Mouse (Mus musculus) MEL-GATA-1-ER (cell line): ENCODE data around the gene Ptprj.
"Not testable (repeated sequence)": the region's sequence is repeated elsewhere in the genome, so short reads cannot be mapped to it uniquely, and the experiment has no call there.

ENCODE experiments used
- DNase-seq: peaks from one replicate; pipeline ENCODE4 v3.0.0-alpha.2; 2012; ENCODE audit warnings: low read depth; ENCODE audit errors: extremely low read depth

Gene Ptprj

DNA sequence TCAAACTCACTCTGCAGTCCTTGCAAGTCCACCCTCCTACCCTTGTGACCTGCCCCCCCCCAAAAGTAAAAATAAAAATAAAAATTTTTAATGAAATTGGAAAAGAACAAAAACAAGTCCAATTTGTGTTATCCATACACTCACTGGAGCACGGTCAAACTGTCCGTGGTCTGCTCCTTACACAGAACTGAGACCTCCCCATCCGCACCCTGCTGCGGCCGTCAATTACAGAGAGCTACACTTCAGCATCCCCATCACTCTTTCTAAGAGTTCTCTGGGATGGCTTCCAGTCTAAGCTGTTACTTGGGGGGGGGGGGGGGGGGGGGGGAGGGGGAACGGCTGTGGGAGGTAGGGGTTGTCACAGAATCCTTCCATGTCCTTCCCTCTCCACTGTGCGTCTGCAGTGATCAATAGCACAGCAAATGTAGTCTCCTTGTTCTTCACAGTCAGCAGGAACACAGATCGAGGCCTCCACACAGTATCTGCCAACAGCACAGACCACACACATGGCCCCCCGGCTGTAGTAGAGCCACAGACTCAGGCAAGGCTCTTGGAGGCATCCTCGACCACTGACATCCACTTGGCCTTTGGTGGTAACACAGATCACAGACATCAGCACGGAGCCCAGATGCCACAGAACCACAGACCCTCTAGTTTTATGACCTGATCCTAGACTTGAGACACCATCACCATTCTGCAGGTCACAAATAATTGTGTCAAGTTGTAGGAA, 151.3 kb downstream of the Ptprj start:
- not testable (repeated sequence) for DNase-seq

DNA sequence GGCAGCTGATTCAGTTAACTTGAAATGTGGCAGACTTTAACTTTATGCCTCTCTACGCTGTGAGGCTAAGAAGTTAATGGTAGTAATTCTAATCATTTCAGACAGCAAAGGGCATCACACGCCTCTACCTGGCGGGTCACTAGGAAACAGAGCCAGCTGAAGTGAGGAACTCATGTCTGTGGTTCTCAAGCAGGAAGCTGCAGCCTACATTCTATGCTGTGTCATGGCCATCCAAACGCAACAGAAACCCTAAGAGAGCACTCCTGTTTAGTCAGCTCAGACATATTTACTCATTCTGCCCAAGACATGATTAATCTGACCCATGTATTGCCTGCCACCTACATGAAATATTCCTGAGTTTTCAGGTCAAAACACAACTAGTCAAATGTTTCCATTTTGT, 155.5 kb downstream of the Ptprj start:
- not testable (repeated sequence) for DNase-seq

- DNase-seq = not testable (repeated sequence)
These were observed 158.2 kb downstream of the Ptprj start for GRCm38 (mm10) chr2:90422282-90422681.

DNA sequence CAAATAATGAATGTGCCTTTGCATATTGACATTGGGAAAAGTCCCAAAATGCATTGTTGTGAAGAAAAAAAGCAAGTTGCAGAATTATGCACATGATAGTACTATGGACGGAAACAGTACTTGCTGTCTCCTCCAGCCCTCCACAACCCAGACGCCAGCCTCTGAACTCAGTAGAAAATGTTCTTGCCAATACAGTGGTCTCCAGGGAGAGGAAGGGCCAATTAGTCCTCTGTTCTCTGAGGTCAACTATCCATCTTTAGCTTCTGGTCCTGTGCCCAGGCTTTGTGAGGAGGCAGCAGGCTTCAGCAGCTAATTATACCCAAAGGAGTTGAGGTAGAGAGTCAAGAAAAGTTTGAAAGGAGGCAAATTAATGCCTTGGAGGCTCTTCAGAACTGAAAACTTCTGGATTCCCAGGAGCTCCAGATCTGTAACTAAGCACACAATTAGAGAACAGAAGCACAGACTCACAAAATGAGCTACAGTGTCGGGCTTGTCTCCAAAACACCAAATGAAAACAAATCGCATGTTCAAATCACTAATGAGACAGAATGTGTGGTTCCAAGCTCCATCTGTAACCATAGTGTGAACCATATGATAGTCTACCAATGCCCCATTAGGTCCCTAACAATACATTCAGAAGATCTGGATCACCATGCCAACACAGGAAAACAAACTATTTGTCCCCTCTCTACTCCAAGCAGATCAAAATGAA, 166.2 kb downstream of the Ptprj start:
- not testable (repeated sequence) for DNase-seq

GRCm38 (mm10) chr2:90398633-90399107, 181.8 kb downstream of the Ptprj start, which contains the start of gene Olfr1274-ps:
TSS of gene Olfr1274-ps (plus strand) at chr2:90398683.
- not testable (repeated sequence) for DNase-seq
